Mouse (Mus musculus) 416B (cell line): ENCODE measurements around the gene Gmeb2.

ENCODE experiments used
- DNase-seq: peaks from one replicate; pipeline ENCODE4 v3.0.0; 2011; ENCODE audit warnings: low read depth

The Gmeb2 gene

DNA sequence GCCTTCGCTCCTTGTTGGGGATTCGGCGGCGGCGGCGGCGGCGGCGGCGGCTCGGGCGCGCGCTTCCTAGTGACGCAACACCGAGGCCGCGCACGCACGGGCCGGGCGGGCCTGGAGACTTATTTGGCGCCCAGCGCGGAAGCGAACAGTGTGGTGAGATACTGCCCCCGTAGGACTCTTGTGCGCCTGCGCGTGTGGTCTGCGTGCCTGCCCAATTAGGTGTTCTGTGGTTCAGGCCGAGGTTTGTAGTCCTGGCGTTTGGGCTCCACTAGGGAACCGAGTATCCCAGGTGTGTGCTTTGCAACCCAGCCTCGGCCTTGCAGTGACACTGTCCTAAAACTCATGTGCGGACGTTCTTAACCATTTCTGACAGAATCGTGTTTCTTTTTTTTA is at the start of gene Gmeb2:
Gmeb2 (minus strand) TSS at position 78 of the 393 bp plus-strand sequence.
- peak; percentile 97 for DNase-seq

DNA sequence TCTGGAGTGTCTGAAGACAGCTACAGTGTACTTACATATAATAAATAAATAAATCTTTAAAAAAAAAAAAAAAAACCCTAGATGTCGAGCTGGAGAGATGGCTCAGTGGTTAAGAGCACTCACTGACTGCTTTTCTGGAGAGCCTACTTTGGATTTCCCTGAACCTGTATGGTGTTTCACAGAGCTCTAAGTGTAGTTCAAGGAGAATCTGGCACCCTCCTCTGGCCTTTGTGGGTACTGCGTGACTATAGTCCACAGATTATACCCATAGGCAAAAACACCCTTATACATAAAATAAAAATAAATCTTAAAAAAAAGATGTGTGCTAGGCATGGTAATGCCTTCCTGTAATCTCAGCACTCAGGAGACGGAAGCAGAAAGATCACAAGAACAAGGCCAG is 46.2 kb upstream of the Gmeb2 start:
- DNase-seq: peak; percentile 73

DNA sequence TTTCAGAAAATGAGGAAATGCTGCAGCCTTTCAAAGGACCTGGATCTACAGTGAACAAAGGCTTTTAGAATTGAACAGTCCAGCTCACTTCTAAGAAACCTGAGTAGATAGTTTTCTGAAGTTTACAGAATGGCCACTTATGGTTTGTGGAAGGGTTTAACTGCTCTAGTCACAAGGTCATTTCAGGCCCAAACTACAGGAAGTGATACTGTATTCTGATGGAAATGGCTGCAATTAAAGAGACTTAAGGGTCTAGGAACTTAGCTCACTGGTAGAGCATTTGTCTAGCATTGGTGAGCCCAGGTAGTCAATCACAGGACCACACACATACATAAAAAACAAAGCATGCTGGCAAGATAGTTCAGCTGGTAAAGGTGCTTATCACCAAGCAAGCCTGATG is 44.7 kb upstream of the Gmeb2 start:
- no peak for DNase-seq

DNA sequence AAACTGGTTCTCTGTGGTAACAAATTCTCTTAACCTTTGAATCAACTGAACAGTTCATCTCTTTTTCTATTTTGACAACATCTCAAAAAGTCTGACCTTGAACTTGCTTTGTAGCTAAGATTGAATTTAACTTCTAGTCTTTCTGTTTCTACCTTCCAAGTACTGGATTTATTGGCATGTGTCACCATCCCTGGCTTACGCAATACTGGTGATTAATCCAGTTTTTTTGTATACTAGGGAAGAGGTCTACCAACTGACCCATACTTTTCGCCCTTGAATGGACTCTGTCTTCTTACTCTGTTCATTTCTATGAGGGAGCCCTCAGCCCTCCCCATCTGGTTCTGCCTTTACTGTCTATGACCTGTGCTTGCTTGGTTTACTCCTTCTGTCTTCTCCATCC is 38.3 kb upstream of the Gmeb2 start:
- peak; percentile 13 for DNase-seq

DNA sequence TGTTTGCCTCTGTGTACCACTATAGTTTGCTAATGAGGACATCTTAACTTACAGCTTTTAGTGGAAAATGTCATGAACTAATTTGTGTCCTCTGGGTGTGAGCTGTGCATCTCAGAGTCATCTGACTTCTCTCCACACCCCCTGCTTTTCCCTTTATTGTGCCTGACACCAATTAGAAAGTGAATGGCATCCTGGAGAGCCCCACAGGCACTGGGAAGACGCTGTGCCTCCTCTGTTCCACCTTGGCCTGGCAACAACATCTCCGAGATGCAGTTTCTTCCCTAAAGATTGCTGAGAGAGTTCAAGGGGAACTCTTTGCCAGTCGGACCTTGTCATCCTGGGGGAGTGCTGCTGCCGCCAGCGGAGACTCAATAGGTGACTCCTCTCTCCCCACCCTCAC is 34.3 kb upstream of the Gmeb2 start:
- no peak for DNase-seq

DNA sequence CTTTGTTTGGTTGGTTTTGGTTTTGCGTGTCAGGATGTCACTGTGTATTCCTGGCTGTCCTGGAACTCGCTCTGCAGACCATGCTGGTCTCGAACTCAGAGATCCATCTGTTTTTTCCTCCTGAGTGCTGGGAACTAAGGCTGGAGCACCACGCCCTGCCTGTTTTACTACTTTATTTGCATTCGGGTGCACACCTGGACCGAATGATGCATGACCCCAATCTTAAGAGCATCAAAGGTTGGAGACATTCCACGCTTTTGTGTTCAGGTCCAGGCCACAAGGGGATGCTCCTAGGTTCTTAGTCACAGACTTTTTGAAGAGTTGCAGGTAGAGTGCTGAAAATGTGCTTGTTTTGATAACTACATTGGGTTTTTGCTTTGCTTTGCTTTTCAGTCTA is 32.3 kb upstream of the Gmeb2 start:
- no peak for DNase-seq

DNA sequence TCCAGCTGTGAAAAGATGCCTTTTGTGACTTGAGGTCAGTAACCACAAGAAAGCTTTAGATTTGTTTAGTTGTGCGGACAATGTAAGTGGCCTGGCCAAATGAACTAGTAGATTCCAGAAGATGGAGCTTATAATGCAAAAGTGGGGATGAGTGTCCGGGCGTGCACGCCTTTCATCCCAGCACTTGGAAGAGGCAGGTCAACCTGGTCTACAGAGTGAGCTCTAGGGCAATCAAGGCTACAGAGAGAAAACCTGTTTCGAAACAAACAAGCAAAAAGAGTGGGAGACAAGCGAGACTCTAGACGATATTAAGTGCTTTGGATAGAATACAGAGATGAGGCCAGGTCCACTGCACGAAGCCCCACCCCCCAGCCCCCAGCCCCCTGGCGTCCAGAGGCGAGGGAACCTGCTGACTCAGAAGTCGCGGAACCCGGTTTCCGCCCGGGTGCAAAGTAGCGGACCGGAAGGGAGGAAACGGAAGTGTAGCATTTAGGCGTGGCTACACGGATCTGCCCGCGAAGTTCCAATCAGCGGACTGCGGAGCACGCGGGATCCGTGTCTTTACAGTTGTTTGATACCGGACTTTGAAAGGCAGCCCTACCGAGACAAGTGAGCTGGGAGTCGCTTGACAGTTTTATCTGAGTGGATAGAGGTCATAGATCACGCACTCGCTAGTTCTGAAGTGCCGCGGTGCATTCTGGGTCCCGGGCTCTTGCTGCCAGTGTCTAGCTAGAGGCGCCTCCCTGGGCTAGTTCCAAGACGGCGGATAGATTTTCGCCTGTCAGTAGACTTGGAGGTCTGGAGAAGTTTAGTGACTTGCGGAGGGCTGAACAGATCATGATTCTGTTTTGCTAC is 31.6 kb upstream of the Gmeb2 start, which contains the start of gene Rtel1:
Rtel1 (plus strand) TSS at position 492 of the 855 bp plus-strand sequence.
- peak; percentile 90 for DNase-seq

DNA sequence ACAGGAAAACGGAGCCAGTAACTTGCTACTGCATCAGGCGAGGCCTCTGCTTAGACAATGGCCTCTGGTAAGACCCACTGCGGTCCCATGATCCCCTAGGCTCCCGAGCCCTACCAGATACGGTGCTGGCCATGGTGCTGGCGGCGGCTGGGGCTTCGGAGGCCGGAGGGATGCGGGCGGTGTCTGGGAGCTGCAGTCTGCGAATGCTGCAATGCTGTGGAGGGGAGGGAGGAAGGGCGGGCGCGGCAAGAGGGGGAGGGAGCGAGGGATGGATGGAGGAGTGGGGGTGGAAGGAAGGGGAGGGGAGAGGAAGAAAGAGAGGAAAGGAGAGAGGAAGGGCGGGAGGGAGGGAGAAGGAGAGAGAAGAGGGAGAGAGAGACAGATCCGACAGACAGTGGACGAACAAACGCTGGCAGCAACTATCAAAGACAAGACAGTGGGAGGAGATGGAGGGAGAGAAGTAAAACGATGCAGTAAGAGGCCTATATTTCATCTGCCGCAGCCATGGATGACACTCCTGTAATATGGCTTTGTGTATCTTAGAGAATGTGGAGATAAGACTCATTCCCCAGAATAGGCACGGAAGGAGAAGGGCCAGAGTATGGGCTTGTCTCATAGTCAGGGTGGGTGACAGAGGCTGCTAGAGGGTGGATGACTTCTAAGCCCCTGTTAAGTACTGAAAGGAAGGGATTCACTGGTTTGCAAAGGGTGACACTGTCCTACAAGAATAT is 26.4 kb upstream of the Gmeb2 start, which contains the start of gene Stmn3:
Stmn3 (minus strand) TSS at position 421 of the 731 bp plus-strand sequence.
- DNase-seq: no peak

DNA sequence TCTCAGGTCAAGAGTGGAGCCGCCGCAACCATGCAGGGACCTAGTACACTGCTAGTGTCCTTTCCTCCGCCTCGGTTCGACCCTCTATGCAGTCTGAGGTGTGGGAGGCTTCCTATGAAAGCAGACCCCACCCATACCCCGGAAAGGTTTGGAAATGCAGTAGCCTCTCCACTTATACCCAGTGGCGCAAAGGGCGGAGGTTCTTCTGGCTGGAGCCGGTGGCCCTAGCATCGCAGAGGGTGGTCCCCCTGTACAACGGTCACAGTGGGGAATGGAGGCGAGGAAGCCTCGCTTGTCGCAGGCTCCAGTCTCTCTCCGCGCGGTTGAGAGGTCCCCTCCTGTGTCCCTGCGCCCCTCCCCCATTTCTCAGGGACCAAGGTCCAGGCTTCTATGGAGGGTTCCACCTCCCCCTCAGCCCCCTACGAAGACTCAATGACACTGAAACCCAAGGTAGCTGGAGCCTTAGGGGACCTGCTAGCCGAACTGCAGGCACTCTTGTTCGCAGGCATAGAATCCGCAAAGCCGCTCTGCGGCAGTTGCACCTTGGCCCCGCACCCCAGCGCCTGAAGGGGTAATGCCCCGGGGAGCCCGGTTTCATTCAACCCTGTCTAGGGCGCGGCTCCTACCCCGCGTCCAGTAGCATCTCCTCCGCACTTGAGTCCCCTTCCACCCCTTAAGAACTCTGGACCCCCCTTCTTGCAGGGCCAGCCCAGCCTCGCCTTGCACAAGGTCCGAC is 25.7 kb upstream of the Gmeb2 start:
- DNase-seq: no peak

DNA sequence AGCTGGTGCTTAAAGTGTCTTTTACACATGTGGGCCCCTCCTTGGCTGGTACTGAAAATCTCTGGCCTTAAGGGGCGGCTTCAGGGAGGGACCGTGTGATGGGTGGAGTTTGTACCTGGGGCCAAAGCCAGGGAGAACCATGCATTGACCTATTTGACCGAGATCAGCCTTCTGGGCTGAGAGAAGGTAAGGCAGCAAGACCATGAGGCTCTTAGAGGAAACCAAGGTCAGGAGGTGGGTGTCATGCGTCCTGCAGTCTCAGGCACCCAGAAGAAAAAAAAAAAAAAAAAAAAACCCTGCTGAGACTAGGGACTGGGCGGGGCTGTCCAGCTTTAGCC is 25.1 kb upstream of the Gmeb2 start:
- DNase-seq: no peak

DNA sequence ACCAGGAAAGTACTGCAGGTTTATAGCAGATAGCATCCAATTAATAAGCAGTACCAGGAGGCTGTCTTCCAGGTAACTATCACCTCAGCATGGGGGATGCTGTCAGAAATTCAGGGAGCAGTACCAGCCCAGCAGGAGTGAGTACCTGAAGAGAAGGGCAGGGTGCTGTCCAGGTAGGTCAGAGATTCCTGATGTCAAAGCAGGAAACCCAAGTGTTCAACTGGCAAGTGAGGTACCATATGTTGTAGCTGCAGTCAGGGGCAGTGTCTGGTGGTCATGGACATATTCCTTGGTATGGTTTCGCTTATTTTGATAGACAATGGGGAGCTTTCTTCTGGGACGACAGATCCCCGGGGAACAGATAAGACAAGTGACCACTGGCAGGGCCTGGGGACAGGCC is 24.6 kb upstream of the Gmeb2 start:
- DNase-seq: no peak

DNA sequence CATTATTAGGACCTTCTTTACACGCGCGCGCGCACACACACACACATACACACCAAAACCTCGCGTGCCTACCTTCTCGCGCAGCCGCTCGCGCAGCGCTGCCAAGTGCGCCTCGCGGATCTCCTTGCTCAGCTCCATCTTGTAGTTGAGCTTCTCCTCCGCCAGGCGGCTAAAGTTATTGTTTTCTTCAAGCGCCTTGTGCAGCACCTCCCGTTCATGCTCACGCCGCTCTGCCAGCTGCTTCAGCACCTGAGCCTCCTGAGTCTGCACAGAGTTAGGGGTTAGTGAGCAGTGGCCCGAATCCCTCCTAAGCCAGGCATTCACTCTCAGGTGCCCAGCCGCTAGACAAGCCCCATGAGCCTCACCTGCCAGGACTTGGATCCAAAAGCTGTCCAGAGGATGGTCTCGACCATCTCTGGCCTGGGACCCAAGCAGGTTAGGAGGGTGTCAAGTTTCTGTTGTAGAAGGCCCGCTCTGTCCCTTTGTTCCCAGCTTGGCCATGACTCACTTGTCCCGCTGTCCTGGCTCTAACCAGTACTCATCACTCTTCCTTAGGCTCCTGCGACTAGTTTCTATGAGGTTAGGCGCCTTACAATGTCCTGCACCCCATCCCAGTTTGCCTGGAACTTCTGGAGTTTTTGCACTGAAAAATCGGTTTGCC is 19.4 kb upstream of the Gmeb2 start:
- DNase-seq: no peak

DNA sequence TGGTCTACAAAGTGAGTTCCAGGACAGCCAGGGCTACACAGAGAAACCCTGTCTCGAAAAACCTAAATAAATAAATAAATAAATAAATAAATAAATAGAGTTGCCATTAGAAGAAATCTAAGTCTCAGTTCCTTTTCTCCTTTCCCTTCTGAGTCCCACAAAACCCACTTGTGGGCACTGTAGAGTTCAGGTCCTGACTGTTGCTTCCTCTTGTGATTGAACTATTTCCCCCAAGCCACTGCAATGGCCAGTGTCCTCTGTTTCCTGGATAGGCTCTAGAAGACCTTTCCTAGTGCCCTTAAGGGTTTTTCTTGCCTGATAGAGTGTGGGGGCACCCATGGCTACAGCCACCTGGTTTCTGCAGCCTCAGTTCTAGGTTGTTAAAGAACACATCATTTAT is 17.1 kb upstream of the Gmeb2 start:
- DNase-seq: no peak

DNA sequence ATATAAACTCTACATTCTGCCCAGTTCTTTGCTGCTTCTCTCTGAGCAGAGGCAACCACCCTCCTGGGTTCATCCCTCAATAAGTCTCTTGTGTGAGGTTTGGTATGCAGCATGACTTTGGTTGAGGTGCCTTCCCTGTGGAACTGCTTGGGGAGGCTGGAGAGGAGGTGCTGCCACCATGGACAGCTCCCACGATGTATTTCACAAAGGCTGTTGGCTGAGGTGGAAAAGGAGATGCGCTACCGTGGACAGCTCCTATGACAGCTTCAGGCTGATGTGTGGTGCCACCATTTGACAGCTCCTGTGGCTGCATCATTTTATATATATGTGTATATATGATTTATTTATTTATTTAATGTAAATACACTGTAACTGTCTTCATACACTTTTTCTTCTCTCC is 14.2 kb upstream of the Gmeb2 start:
- DNase-seq: peak; percentile 80

DNA sequence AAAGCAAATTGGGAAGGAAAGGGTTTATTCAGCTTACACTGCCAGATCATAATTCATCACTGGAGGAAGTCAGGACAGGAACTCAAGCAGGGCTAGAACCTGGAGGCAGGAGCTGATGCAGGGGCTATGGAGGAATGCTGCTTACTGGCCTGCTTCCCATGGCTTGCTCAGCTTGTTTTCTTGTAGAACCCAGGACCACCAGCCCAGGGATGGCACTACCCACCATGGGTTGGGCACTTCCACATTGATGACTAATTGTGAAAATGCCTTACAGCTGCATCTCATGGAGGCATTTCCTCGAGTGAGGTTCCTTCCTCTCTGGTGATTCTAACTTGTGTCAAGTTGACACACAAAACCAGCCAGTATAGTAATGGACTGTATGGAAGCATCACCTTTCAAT is 3.1 kb upstream of the Gmeb2 start:
- no peak for DNase-seq

DNA sequence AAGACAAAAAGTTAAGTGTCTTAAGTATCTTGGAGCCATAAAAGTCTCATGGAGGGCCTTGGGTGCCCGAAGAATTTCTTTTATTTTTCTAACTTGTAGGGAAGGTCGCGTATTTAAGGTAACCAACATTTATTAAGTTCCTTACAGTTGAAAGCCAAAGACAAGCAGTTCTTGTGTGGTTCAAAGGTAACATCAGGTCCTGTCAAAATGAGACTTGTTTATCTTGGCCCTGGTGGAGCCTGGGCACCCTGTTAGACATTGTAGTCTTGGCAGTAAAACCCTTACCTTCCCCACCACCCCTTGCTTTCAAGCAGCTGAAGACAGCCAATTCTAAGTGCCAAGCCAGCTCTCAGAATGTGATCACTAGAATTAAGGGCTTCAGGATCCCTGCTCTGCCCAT is 856 bp upstream of the Gmeb2 start:
- peak; percentile 14 for DNase-seq

DNA sequence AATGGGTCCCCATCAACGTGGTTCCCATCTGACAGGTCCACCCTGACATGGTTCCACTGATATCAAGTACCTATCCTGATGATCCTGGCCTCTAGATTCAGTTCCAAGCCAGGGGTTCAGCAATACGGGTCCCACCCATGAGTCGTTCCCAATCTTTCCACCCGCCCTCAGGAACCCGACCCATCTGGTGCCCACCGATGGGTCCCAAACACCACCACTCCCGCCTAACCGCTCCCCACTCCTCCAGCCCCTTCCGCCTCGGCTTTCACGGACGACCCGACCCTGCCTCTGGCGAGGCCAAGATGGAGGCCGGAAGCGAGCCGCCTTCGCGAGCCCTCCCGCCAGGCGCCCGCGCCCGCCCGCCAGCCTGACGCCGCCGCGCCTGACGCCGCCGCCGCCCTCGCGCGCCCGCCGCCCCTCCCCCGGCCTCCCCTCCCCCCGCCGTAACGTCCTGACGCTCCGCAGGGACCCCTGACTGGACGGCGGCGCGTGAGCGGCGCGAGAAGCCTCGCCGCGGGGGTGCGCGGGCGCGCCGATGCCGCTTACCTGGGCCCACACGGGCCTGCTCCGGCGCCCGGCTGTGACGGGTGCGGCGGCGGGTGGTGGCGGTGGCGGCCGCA is 387 bp downstream of the Gmeb2 start:
- peak; percentile 81 for DNase-seq

DNA sequence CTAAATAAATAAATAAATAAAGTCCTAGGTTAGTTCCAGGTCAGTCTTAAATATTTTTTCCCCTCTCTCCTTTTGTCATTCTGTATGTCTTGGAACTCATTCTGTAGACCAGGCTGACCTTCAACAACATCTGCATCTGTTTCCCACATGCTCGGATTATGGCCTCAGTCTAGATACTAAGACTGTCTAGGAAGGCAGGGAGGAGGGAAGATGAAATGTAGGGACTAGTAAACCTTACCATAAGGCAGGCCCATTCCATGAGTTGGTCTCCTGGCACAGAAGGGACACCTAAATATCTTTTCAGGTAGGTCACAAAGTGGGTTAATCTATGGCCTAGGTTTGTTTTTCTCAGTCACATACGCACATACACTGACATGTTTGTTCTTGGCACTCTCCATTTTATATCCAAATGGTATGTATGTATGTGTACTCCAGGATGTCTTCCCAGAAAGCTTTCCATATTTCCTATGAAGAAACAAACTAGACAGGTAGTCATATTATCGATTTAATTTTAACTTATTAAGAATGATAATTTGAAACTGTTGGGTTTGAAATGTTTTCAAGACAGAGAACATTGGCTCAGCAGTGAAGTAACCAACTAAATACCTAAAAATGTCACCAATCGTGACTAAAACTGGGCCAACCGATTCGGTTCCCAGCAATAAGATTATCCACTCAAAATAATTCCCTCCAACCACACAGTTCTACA is 1.1 kb downstream of the Gmeb2 start:
- DNase-seq: peak; percentile 32

DNA sequence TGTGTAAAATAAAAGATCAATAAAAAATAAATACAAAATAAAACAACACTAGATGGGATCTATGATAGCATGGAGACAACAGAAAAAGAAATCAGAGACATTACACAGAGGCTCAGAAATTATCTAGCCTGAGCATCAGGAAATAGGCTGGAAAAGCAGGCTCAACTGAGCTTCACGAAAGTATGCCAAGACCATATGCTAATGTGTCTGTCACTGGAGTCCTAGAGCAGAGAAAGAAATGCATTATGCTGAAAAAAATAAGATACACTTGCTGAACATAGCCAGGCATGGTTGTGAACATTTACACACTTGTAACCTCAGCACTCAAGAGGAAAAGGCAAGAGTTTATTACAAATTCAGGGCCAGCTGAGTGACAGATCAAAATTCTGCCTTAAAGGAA is 7.9 kb downstream of the Gmeb2 start:
- no peak for DNase-seq

DNA sequence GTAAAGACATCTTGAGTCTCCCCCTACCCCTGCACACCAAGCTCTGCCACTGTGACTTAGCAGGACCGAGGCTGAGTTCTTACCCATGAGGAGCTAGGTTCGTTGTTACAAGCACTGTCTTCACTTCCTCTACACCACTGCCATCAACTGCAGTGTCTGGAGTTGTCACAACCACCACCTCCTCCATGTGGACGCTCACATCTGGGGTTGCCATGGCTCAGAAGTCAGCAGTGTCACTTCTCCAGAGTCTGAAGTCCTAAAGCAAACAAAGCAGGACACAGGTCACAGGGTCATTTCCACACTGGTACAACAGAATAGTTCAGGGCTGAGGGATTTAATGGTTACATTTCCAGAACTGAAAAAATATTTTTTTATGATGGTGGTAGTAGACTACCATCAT is 10.0 kb downstream of the Gmeb2 start:
- no peak for DNase-seq

DNA sequence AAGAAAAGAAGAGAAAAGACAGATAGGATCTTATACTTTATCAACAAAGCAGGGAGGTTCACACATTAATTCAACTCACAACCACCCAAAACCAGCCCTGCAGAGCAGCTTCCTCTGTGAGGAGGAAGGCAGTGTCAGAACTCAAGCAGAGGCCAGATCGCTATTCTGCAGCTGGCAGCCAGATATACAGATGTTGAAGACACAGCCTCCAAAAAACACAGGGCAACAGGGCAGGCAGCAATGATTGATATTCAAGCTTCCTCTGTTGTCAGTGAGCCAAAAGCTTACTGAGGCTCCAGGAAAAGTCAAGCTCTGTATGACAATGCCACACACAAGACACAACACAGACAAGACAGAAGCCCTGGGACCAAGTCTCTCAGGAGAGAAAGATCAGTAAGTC is 11.1 kb downstream of the Gmeb2 start:
- DNase-seq: peak; percentile 10
